Mouse (Mus musculus) activated CD4-positive, CD25-positive, alpha-beta regulatory T cell, adult 9 weeks (primary cell): ENCODE data around the gene Gm32742. TPM values are rescaled to one million over a fixed set of nuclear protein-coding genes. Genes with fewer than 3 reads are reported as not detected.

Experiments used
- polyA plus RNA-seq: library from polyadenylated mRNA; unstranded; fragments of 100-300 nt; shearing (Covaris generic); gene quantifications from one replicate; pipeline ENCODE4 v1.2.1, GENCODE M21; 2017

Gm32742 gene
- polyA plus RNA-seq = not detected

GRCm38 (mm10) chr9:51165312-51166180 lies at the start of gene Gm32742:
Gene Gm32742 (minus strand): TSS chr9:51165517.

GRCm38 (mm10) chr9:51213023-51213728 lies 47.9 kb upstream of the Gm32742 start, which contains the start of gene Pou2af1:
Gene Pou2af1 (plus strand): TSS chr9:51213708.

GRCm38 (mm10) chr9:51101756-51102425 lies 63.4 kb downstream of the Gm32742 start, which contains the start of gene 4833427G06Rik:
Gene 4833427G06Rik (minus strand): TSS chr9:51102078.

Other genes with a start within 250 kb of the Gm32742 start
- gene Sik2, start 156.4 kb downstream of the Gm32742 start, polyA plus RNA-seq = 19.5 TPM
- not detected for gene Btg4, start 104.6 kb downstream of the Gm32742 start, polyA plus RNA-seq
- not detected for gene Layn, start 88.4 kb downstream of the Gm32742 start, polyA plus RNA-seq
- not detected for gene 4833427G06Rik, start 63.4 kb downstream of the Gm32742 start, polyA plus RNA-seq
- gene Pou2af1, start 48.2 kb upstream of the Gm32742 start, polyA plus RNA-seq = 10.6 TPM
- not detected for gene Colca2, start 113.1 kb upstream of the Gm32742 start, polyA plus RNA-seq
- not detected for gene 1810046K07Rik, start 163.4 kb upstream of the Gm32742 start, polyA plus RNA-seq